Mouse (Mus musculus) embryonic facial prominence, embryonic 12.5 days (tissue): ENCODE measurements around the gene Adck2. TPM values are rescaled to one million over a fixed set of nuclear protein-coding genes. Genes with fewer than 3 reads are reported as not detected.

Experiments used
- ATAC-seq: fragments of 200-750 bp; cut with Nextera tagmentation; 2 replicates; pipeline ENCODE4 v1.8.0; 2017; ENCODE audit not compliant: insufficient number of reproducible peaks, insufficient read depth, low FRiP score, low TSS enrichment
- H3K27ac ChIP-seq: fragments of 300-500 bp; sonication (generic); 2 replicates; pipeline ENCODE4 v1.5.1; 2016; ENCODE audit warnings: mild to moderate bottlenecking
- H3K27me3 ChIP-seq: fragments of 300-500 bp; sonication (generic); 2 replicates; pipeline ENCODE4 v1.6.1; 2016; ENCODE audit warnings: mild to moderate bottlenecking, moderate library complexity
- H3K36me3 ChIP-seq: fragments of 300-500 bp; sonication (generic); 2 replicates; pipeline ENCODE4 v1.6.1; 2016; ENCODE audit warnings: mild to moderate bottlenecking
- H3K4me1 ChIP-seq: fragments of 300-500 bp; sonication (generic); 2 replicates; pipeline ENCODE4 v1.6.1; 2016
- H3K4me2 ChIP-seq: fragments of 300-500 bp; sonication (generic); replicated peaks from 2 replicates; pipeline ENCODE4 v1.6.1; 2016; ENCODE audit warnings: mild to moderate bottlenecking, moderate library complexity
- H3K4me3 ChIP-seq: fragments of 300-500 bp; sonication (generic); 2 replicates; pipeline ENCODE4 v1.5.1; 2016; ENCODE audit warnings: mild to moderate bottlenecking
- H3K9ac ChIP-seq: fragments of 300-500 bp; sonication (generic); 2 replicates; pipeline ENCODE4 v1.6.1; 2016; ENCODE audit warnings: mild to moderate bottlenecking, moderate library complexity
- H3K9me3 ChIP-seq: fragments of 300-500 bp; sonication (generic); 2 replicates; pipeline ENCODE4 v1.6.1; 2016; ENCODE audit warnings: mild to moderate bottlenecking, moderate library complexity
- WGBS: fragments of 180-500 bp; shearing (Covaris S2); methylation state at CpG from one replicate; pipeline ENCODE4 v1.1.7; 2016; 5-methylcytosine and 5-hydroxymethylcytosine counted together
- polyA plus RNA-seq: library from polyadenylated mRNA; unstranded; fragments of >200 nt; fragmentation: Nextera tagmentation; extraction: Ambion mirVana; gene quantifications from 2 replicates; pipeline ENCODE4 v1.2.1, GENCODE M21; 2016

Gene Adck2
- polyA plus RNA-seq, 1 experiment from 2014 or later = 40.5 TPM

GRCm38 (mm10) chr6:39542631-39543597 lies 30.8 kb upstream of the Adck2 start:
- Histone ChIP-seq H3K9ac (no peak overlapping the region), H3K4me2 (peak overlapping the region; percentile 16)

GRCm38 (mm10) chr6:39543769-39544420 lies 29.8 kb upstream of the Adck2 start:
- H3K9ac ChIP-seq = no peak overlapping the region
- no peaks in the 10 kb centered on the region for H3K36me3 ChIP-seq
- H3K4me2 ChIP-seq = 0 out of 2 replicates have a peak overlapping the region, but pooled peaks have one; percentile 16
- H3K27ac ChIP-seq = peak overlapping the region; percentile 91
- no peaks in the 10 kb centered on the region for H3K9me3 ChIP-seq
- no peak overlapping the region for H3K4me3 ChIP-seq
- no peaks in the 10 kb centered on the region for H3K27me3 ChIP-seq
- peaks cover 52% of the 10 kb centered on the region for H3K4me1 ChIP-seq
- WGBS = 30% methylated on average over 15 of the region's 15 CpGs
- ATAC-seq = no peak

More at GRCm38 (mm10) chr6:39542631-39543597, 30.8 kb upstream of the Adck2 start:
- H3K4me3 ChIP-seq = no peak overlapping the region
- H3K27ac ChIP-seq = peak overlapping the region; percentile 91
- H3K36me3 ChIP-seq = no peaks in the 10 kb centered on the region
- 12% methylated on average over 15 of the region's 15 CpGs for WGBS
- ATAC-seq = peak; percentile 89
- H3K4me1 ChIP-seq = peaks cover 61% of the 10 kb centered on the region
- H3K9me3 ChIP-seq = no peaks in the 10 kb centered on the region
- H3K27me3 ChIP-seq = no peaks in the 10 kb centered on the region

DNA sequence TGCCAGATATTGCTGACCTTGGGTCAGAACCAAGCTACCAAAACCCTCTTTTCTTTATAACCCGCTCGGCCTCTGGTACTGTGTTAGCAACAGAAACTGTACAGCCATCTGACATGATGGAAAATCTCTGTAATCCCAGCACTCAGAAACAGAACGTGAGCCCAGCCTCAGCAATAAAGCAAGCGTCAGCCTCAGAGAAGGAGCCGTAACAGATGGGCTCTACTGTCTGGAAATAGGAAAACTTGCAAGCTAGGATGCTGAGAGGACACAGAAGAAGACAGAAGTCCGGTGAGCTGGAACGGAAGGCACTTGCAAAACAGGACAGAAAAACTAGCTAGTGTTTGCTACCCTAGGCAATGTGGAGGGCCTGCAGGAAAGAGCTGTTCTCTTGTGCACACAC lies 28.2 kb upstream of the Adck2 start:
- H3K4me2 ChIP-seq = no peak overlapping the region
- no peak overlapping the region for H3K9ac ChIP-seq
- H3K27me3 ChIP-seq = no peaks in the 10 kb centered on the region
- no peaks in the 10 kb centered on the region for H3K36me3 ChIP-seq
- 88% methylated on average over 7 of the region's 7 CpGs for WGBS
- no peaks in the 10 kb centered on the region for H3K9me3 ChIP-seq
- peaks cover 36% of the 10 kb centered on the region for H3K4me1 ChIP-seq
- no peak for ATAC-seq
- no peak overlapping the region for H3K27ac ChIP-seq
- H3K4me3 ChIP-seq = no peak overlapping the region

DNA sequence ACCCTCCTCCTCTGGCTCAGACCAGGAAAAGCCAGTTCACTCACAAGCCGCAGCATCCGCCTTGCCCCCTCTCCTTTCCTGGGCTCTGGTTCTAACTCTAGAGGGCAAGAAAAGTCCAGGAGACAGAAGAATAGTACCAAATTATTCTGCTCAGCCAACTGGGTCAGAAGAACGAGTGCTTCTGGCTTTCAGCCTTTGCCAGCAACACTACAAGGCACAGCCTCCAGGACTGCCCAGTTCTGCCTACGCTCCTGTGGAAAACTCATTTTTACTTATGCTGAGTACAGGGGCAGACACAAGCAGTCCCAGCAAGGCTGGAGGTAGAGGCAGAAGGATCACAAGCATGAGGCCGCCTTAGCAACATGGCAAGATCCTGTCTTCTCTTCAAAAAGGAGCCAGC lies 25.6 kb upstream of the Adck2 start:
- Histone ChIP-seq H3K4me1 (peaks cover 28% of the 10 kb centered on the region), H3K36me3 (peaks cover 4% of the 10 kb centered on the region; the same call in 1 of the 2 replicates), H3K9me3 (no peaks in the 10 kb centered on the region), H3K4me3 (no peak overlapping the region), H3K27ac (no peak overlapping the region), H3K27me3 (no peaks in the 10 kb centered on the region), H3K9ac (no peak overlapping the region), H3K4me2 (no peak overlapping the region)
- whole genome bisulfite sequencing = 82% methylated on average over 5 of the region's 5 CpGs
- no peak for ATAC-seq

- ATAC-seq = no peak
- Histone ChIP-seq H3K36me3 (peaks cover 4% of the 10 kb centered on the region), H3K4me1 (peaks cover 30% of the 10 kb centered on the region), H3K4me3 (no peak overlapping the region), H3K4me2 (no peak overlapping the region), H3K9ac (no peak overlapping the region), H3K9me3 (no peaks in the 10 kb centered on the region), H3K27me3 (no peaks in the 10 kb centered on the region), H3K27ac (peak overlapping the region; percentile 30; the same call in 1 of the 2 replicates)
- WGBS = 62% methylated on average over 8 of the region's 8 CpGs
Observed at GRCm38 (mm10) chr6:39551981-39552636, 21.6 kb upstream of the Adck2 start.

GRCm38 (mm10) chr6:39554888-39555647 lies 18.6 kb upstream of the Adck2 start:
- no peaks in the 10 kb centered on the region for H3K27me3 ChIP-seq
- H3K9ac ChIP-seq = no peak overlapping the region
- 73% methylated on average over 12 of the region's 12 CpGs for WGBS
- H3K9me3 ChIP-seq = no peaks in the 10 kb centered on the region
- ATAC-seq = no peak
- peak overlapping the region; percentile 74; the same call in 1 of the 2 replicates for H3K4me2 ChIP-seq
- peaks cover 4% of the 10 kb centered on the region for H3K36me3 ChIP-seq
- H3K27ac ChIP-seq = no peak overlapping the region
- no peak overlapping the region for H3K4me3 ChIP-seq
- peaks cover 35% of the 10 kb centered on the region for H3K4me1 ChIP-seq

DNA sequence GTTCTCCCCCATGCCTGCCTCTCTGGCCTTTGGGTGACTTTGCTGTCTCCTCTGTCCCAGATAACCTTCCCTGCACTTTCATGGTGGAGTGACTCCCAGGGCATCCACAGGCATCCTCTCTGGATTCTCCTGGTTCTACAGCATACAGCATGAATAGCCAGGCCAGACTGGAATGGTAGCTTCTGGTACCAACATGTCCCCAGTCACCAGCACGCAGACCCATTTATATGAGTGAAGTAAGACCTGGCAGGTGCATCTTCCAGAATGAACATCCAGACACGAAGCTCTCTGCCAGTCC lies 18.1 kb upstream of the Adck2 start:
- no peak for ATAC-seq
- no peak overlapping the region for H3K4me3 ChIP-seq
- H3K36me3 ChIP-seq = peaks cover 4% of the 10 kb centered on the region
- 77% methylated on average over 2 of the region's 2 CpGs for WGBS
- no peak overlapping the region for H3K27ac ChIP-seq
- H3K4me1 ChIP-seq = peaks cover 35% of the 10 kb centered on the region
- H3K9me3 ChIP-seq = no peaks in the 10 kb centered on the region
- H3K9ac ChIP-seq = no peak overlapping the region
- peak overlapping the region; percentile 74; the same call in 1 of the 2 replicates for H3K4me2 ChIP-seq
- no peaks in the 10 kb centered on the region for H3K27me3 ChIP-seq

- Histone ChIP-seq H3K36me3 (no peaks in the 10 kb centered on the region; the same call in 1 of the 2 replicates), H3K9ac (peak overlapping the region; percentile 96), H3K9me3 (no peaks in the 10 kb centered on the region), H3K4me1 (peaks cover 34% of the 10 kb centered on the region), H3K4me3 (peak overlapping the region; percentile 89), H3K27ac (peak overlapping the region; percentile 95), H3K4me2 (peak overlapping the region; percentile 74), H3K27me3 (no peaks in the 10 kb centered on the region)
- ATAC-seq = peak; percentile 54
- under 1% methylated on average over 51 of the region's 54 CpGs for WGBS
Observed at GRCm38 (mm10) chr6:39556900-39557659, 16.6 kb upstream of the Adck2 start.

DNA sequence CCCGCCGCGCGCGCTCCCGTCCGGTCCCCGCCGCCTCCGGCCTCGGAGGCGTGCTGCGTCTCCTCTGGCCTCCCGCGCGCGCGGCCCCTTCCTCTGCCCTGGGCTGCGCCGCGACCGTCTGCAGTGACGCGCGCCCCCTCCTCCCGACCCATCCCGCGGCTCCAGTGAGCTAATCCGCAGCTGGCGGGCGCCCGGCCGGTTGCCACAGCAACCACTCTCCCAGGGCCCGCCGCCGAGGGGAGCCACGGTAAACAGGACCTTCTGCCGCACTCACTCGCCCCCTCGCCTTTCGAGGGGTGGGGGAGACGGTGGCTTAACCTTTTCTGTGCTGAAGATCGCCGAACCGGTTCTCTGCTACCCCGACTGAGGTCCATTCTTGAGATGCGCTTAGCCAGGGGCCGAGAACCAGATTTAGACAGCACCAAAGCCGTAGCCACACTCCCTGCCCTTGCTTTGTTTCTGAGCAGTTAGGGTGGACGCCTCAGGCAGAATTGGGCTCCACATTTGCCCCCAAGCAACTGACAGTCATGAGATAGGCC lies 15.9 kb upstream of the Adck2 start, which contains the start of gene Dennd2a:
Dennd2a (minus strand) TSS at position 145 of the 539 bp plus-strand sequence.
- Histone ChIP-seq H3K27me3 (no peaks in the 10 kb centered on the region), H3K4me2 (peak within 1 kb of the TSS; percentile 74), H3K9ac (peak within 1 kb of the TSS; percentile 96), H3K4me1 (peaks cover 29% of the 10 kb centered on the region), H3K36me3 (no peaks in the 10 kb centered on the region; the same call in 1 of the 2 replicates), H3K9me3 (no peaks in the 10 kb centered on the region), H3K4me3 (peak within 1 kb of the TSS; percentile 89), H3K27ac (peak within 1 kb of the TSS; percentile 95)
- WGBS = under 1% methylated on average over 44 of the region's 50 CpGs
- ATAC-seq = peak; percentile 92

- Histone ChIP-seq H3K27me3 (no peaks in the 10 kb centered on the region), H3K27ac (no peak overlapping the region), H3K9me3 (no peaks in the 10 kb centered on the region), H3K4me3 (no peak overlapping the region), H3K4me1 (peaks cover 28% of the 10 kb centered on the region), H3K4me2 (no peak overlapping the region), H3K9ac (no peak overlapping the region), H3K36me3 (no peaks in the 10 kb centered on the region)
- 54% methylated on average over 6 of the region's 6 CpGs for WGBS
- ATAC-seq = no peak
Observed at GRCm38 (mm10) chr6:39559276-39559939, 14.3 kb upstream of the Adck2 start.
